Mouse (Mus musculus): ENCODE measurements around the gene Tti1. TPM values are rescaled to one million over a fixed set of nuclear protein-coding genes. Genes with fewer than 3 reads are reported as not detected.

Tti1 gene
- polyA plus RNA-seq, 1 experiment, result 17.6 TPM

DNA sequence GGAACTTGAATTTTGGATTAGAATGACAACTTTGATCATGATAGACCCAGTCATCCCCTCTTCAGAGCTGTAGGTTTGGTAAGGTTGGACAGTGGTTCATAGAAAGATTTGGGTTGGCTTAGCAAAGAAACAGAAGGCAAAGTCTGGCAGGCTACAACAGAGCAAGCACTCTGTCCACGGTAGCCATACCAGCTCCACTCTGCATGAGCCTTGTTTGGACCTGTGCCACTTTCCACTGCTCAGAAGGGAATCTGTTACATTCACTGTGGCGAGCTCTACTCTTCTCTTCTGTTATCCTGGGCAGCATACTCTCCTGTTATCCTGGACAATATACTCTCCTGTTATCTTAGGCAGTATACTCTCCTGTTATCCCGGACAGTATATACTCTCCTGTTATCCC, 29.4 kb downstream of the Tti1 start:
- no peak overlapping the region for H3K27ac ChIP-seq (ENCODE audit: insufficient read depth, low read length)
- H3K27me3 ChIP-seq (ENCODE audit: control insufficient read depth, insufficient read depth, low read length), result no peaks in the 10 kb centered on the region
- H3K36me3 ChIP-seq (ENCODE audit: control insufficient read depth, insufficient read depth, low read length), result peaks cover 22% of the 10 kb centered on the region
- H3K4me3 ChIP-seq (ENCODE audit: extremely low read depth, insufficient read depth, insufficient read length), result no peak overlapping the region
- TF ChIP-seq POLR2A (IDR thresholded peaks at IDR 0.05; ENCODE audit: low read depth, low read length), result no peak
- TF ChIP-seq CTCF (IDR thresholded peaks at IDR 0.05; ENCODE audit: extremely low read depth, insufficient read depth, insufficient read length, insufficient replicate concordance), result no peak
- DNase-seq (ENCODE audit: low read depth in 1 of 2, low spot score in 2 of 2), result no peak
- H3K4me1 ChIP-seq (ENCODE audit: control insufficient read depth, insufficient read depth, insufficient read length), result no peaks in the 10 kb centered on the region
- WGBS, result 92% methylated on average over 3 of the region's 3 CpGs

DNA sequence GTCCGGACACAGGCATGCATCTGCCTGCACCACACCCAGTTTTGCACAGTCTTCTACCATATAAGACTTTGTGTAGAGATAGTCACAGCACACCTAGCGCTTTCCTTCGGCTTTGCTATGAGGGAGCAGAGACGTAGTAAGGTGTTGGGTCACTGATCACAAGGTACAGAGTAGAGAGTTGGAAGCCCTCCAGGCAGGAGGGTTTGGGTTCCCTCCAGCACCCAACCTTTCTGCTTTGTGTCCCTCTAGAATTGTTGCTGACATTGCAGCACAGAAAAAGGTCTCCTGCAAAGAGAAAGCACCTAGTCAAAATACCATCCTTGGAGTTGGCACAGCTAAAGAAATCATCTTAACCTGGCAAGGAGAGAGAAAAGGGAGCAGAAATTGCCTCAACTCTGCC, 35.7 kb downstream of the Tti1 start:
- TF ChIP-seq CTCF (IDR thresholded peaks at IDR 0.05; ENCODE audit: extremely low read depth, insufficient read depth, insufficient read length, insufficient replicate concordance), result no peak
- TF ChIP-seq POLR2A (IDR thresholded peaks at IDR 0.05; ENCODE audit: low read depth, low read length), result no peak
- no peak for DNase-seq (ENCODE audit: low read depth in 1 of 2, low spot score in 2 of 2)
- Histone ChIP-seq H3K27ac (ENCODE audit: insufficient read depth, low read length) (no peak overlapping the region), H3K4me1 (ENCODE audit: control insufficient read depth, insufficient read depth, insufficient read length) (no peaks in the 10 kb centered on the region), H3K36me3 (ENCODE audit: control insufficient read depth, insufficient read depth, low read length) (peaks cover 40% of the 10 kb centered on the region), H3K4me3 (ENCODE audit: extremely low read depth, insufficient read depth, insufficient read length) (no peak overlapping the region), H3K27me3 (ENCODE audit: control insufficient read depth, insufficient read depth, low read length) (no peaks in the 10 kb centered on the region)
- 96% methylated on average over 4 of the region's 4 CpGs for WGBS

DNA sequence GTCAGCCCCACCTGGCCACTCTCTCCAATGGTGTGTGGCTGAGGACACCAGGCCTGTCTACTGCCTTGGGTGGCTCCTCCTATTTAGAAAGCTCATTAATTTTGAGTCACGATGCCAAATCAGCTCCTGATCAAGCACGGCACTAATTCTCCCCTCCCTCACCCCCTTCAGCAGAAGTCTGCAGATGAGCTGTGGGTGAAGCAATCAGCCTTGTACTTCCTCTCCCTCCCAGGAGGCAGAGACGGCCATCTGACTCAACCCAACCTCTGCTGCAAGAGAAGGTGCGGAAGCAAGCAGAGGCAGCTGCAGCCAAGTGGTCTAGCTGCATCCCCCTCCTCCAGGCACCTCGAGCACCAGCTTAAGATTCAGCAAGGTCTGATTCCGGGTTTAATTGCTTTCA, 37.2 kb downstream of the Tti1 start:
- TF ChIP-seq CTCF (IDR thresholded peaks at IDR 0.05; ENCODE audit: extremely low read depth, insufficient read depth, insufficient read length, insufficient replicate concordance), result no peak
- no peak for TF ChIP-seq POLR2A (IDR thresholded peaks at IDR 0.05; ENCODE audit: low read depth, low read length)

DNA sequence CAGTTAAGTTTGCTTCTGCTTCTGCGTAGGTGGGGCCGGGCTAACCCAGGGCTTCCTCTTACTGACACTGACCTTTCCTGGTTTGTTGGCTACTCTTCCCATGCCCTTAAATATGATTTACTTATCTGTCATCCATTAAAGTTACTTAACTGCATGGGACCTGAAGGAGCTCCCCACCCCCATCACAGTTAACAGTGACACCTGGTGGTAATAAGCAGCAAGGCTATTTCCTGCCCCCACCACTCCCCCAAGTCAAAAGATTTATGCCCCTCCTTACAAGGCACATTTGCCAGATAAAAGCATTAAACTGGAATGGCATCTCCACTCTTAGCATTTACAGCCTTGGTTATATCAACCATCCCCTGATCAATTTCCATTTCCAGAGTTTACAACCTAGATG, 38.3 kb downstream of the Tti1 start:
- no peak for TF ChIP-seq CTCF (IDR thresholded peaks at IDR 0.05; ENCODE audit: extremely low read depth, insufficient read depth, insufficient read length, insufficient replicate concordance)
- no peak overlapping the region for H3K4me3 ChIP-seq (ENCODE audit: extremely low read depth, insufficient read depth, insufficient read length)
- H3K4me1 ChIP-seq (ENCODE audit: control insufficient read depth, insufficient read depth, insufficient read length), result no peaks in the 10 kb centered on the region
- 97% methylated on average over 2 of the region's 2 CpGs for WGBS
- DNase-seq (ENCODE audit: low read depth in 1 of 2, low spot score in 2 of 2), result no peak
- H3K27ac ChIP-seq (ENCODE audit: insufficient read depth, low read length), result no peak overlapping the region
- no peaks in the 10 kb centered on the region for H3K27me3 ChIP-seq (ENCODE audit: control insufficient read depth, insufficient read depth, low read length)
- H3K36me3 ChIP-seq (ENCODE audit: control insufficient read depth, insufficient read depth, low read length), result peaks cover 35% of the 10 kb centered on the region

More for the DNA sequence above, 37.2 kb downstream of the Tti1 start:
- no peaks in the 10 kb centered on the region for H3K27me3 ChIP-seq (ENCODE audit: control insufficient read depth, insufficient read depth, low read length)
- 65% methylated on average over 6 of the region's 6 CpGs for WGBS
- no peak overlapping the region for H3K27ac ChIP-seq (ENCODE audit: insufficient read depth, low read length)
- peaks cover 34% of the 10 kb centered on the region for H3K36me3 ChIP-seq (ENCODE audit: control insufficient read depth, insufficient read depth, low read length)
- no peak overlapping the region for H3K4me3 ChIP-seq (ENCODE audit: extremely low read depth, insufficient read depth, insufficient read length)
- no peak for DNase-seq (ENCODE audit: low read depth in 1 of 2, low spot score in 2 of 2)
- no peaks in the 10 kb centered on the region for H3K4me1 ChIP-seq (ENCODE audit: control insufficient read depth, insufficient read depth, insufficient read length)

DNA sequence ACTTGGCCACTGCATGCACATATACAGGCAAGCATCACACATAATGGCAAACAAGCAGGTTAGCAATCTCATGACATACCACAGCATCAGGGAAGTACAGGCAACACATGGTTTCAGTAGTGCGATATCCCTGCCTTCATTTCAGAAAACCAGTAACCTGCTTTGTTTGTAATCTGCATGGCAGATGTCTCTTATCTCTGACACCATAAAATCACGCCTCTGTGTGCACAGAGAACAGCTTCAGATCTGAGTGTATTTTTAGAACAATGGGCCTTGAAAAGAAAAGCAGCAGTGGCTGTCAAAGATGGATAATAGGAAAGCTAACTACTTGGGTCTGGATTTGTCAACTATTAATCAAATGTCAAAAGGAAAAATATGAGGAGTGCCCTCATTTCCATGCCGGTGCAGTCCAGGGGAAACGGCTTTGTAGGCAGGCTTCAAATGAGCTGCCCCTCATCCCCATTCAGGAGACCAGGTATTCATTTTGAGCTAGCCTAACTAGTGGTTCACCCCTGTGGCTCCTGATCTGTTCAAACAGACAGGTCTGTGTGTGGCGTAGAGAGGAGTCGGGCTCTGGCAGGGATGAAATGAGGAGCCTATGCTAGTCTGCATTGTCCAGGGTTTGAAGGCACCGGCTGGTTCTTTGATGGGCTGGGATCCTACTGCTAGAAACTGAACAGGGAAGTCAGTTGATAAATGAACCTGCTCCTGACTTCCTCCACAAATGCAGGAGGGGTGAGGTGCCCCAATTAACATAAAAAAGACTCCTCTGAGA, 39.6 kb downstream of the Tti1 start:
- TF ChIP-seq CTCF (IDR thresholded peaks at IDR 0.05; ENCODE audit: extremely low read depth, insufficient read depth, insufficient read length, insufficient replicate concordance) (no peak), POLR2A (IDR thresholded peaks at IDR 0.05; ENCODE audit: low read depth, low read length) (no peak)
- peaks cover 27% of the 10 kb centered on the region for H3K36me3 ChIP-seq (ENCODE audit: control insufficient read depth, insufficient read depth, low read length)
- no peaks in the 10 kb centered on the region for H3K4me1 ChIP-seq (ENCODE audit: control insufficient read depth, insufficient read depth, insufficient read length)
- DNase-seq (ENCODE audit: low read depth in 1 of 2, low spot score in 2 of 2), result no peak
- no peak overlapping the region for H3K27ac ChIP-seq (ENCODE audit: insufficient read depth, low read length)
- no peaks in the 10 kb centered on the region for H3K27me3 ChIP-seq (ENCODE audit: control insufficient read depth, insufficient read depth, low read length)
- H3K4me3 ChIP-seq (ENCODE audit: extremely low read depth, insufficient read depth, insufficient read length), result no peak overlapping the region
- 87% methylated on average over 7 of the region's 7 CpGs for WGBS

DNA sequence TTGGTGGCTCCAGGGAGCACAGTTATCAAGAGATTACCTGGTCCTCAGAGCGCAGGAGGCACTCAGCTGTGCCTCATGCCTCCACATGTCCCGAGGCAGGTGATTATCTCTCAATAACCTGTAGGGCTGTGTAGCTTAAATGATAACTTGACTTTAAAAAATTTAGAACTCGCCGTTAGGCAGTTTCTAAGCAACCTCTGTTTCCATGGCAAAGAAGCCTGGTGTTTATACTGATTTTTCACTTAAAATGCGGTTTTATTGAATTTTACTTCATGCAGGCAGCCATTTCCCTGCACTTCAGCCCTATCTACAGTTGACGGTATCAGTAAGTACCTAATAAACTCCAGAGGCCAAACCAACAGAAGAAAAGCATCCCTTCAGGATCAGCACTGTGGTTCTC, 42.0 kb downstream of the Tti1 start:
- Histone ChIP-seq H3K36me3 (ENCODE audit: control insufficient read depth, insufficient read depth, low read length) (peaks cover 20% of the 10 kb centered on the region), H3K27ac (ENCODE audit: insufficient read depth, low read length) (no peak overlapping the region), H3K4me3 (ENCODE audit: extremely low read depth, insufficient read depth, insufficient read length) (no peak overlapping the region), H3K27me3 (ENCODE audit: control insufficient read depth, insufficient read depth, low read length) (no peaks in the 10 kb centered on the region), H3K4me1 (ENCODE audit: control insufficient read depth, insufficient read depth, insufficient read length) (no peaks in the 10 kb centered on the region)
- TF ChIP-seq POLR2A (IDR thresholded peaks at IDR 0.05; ENCODE audit: low read depth, low read length), result no peak
- TF ChIP-seq CTCF (IDR thresholded peaks at IDR 0.05; ENCODE audit: extremely low read depth, insufficient read depth, insufficient read length, insufficient replicate concordance), result no peak
- no peak for DNase-seq (ENCODE audit: low read depth in 1 of 2, low spot score in 2 of 2)
- 92% methylated on average over 6 of the region's 6 CpGs for WGBS

DNA sequence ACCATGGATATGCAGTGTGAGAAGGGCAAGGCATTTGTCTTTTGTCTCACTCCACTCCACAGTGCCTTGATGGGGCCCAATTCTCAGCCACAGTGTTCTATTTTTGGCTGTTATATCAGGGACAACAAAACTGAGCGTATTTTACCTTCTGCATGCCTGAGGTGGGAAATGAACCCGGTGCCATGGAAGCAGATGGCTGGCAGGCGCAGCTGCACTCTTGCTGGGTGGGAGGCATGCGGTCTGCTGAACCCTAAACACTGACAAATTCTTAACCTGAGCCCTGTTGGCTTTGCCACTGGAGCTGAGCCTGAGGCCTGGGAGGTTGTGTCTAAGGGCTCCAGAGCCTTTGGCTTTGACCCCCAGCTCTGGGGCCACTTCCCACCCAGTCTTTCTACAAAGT, 42.6 kb downstream of the Tti1 start:
- no peak for DNase-seq (ENCODE audit: low read depth in 1 of 2, low spot score in 2 of 2)
- 91% methylated on average over 4 of the region's 4 CpGs for WGBS

More for the DNA sequence above, 42.6 kb downstream of the Tti1 start:
- no peaks in the 10 kb centered on the region for H3K4me1 ChIP-seq (ENCODE audit: control insufficient read depth, insufficient read depth, insufficient read length)
- peaks cover 21% of the 10 kb centered on the region for H3K36me3 ChIP-seq (ENCODE audit: control insufficient read depth, insufficient read depth, low read length)
- no peaks in the 10 kb centered on the region for H3K27me3 ChIP-seq (ENCODE audit: control insufficient read depth, insufficient read depth, low read length)
- no peak overlapping the region for H3K4me3 ChIP-seq (ENCODE audit: extremely low read depth, insufficient read depth, insufficient read length)
- no peak overlapping the region for H3K27ac ChIP-seq (ENCODE audit: insufficient read depth, low read length)
- no peak for TF ChIP-seq POLR2A (IDR thresholded peaks at IDR 0.05; ENCODE audit: low read depth, low read length)
